Mouse (Mus musculus): ENCODE results near the gene Sema5a. TPM values are rescaled to one million over a fixed set of nuclear protein-coding genes. Genes with fewer than 3 reads are reported as not detected.

Sema5a gene
- polyA plus RNA-seq, 1 experiment: 0.60 TPM

- no peak for TF ChIP-seq CTCF (IDR thresholded peaks at IDR 0.05; ENCODE audit: control insufficient read depth, insufficient read depth, low read length)
- no peak for TF ChIP-seq POLR2A (IDR thresholded peaks at IDR 0.05; ENCODE audit: borderline replicate concordance, control insufficient read depth, low read depth, low read length)
- Histone ChIP-seq H3K4me1 (ENCODE audit: control insufficient read depth, insufficient read depth, low read length) (no peaks in the 10 kb centered on the region), H3K4me3 (replicated peaks; ENCODE audit: control insufficient read depth, low read depth, low read length) (no peak overlapping the region), H3K27ac (ENCODE audit: control insufficient read depth, insufficient read depth, low read depth, low read length, poor library complexity) (no peak overlapping the region)
- WGBS: 67% methylated on average over 5 of the region's 5 CpGs
Measured at GRCm38 (mm10) chr15:32259362-32260096, 14.9 kb downstream of the Sema5a start.

GRCm38 (mm10) chr15:32260942-32261341 lies 16.3 kb downstream of the Sema5a start:
- WGBS: 73% methylated on average over 5 of the region's 5 CpGs
- Histone ChIP-seq H3K27ac (ENCODE audit: control insufficient read depth, insufficient read depth, low read depth, low read length, poor library complexity) (no peak overlapping the region), H3K4me3 (replicated peaks; ENCODE audit: control insufficient read depth, low read depth, low read length) (no peak overlapping the region), H3K4me1 (ENCODE audit: control insufficient read depth, insufficient read depth, low read length) (no peaks in the 10 kb centered on the region)
- TF ChIP-seq POLR2A (IDR thresholded peaks at IDR 0.05; ENCODE audit: borderline replicate concordance, control insufficient read depth, low read depth, low read length): no peak
- no peak for TF ChIP-seq CTCF (IDR thresholded peaks at IDR 0.05; ENCODE audit: control insufficient read depth, insufficient read depth, low read length)

GRCm38 (mm10) chr15:32263651-32264050 lies 19.0 kb downstream of the Sema5a start:
- WGBS: 75% methylated on average over 3 of the region's 3 CpGs
- Histone ChIP-seq H3K4me1 (ENCODE audit: control insufficient read depth, insufficient read depth, low read length) (no peaks in the 10 kb centered on the region), H3K27ac (ENCODE audit: control insufficient read depth, insufficient read depth, low read depth, low read length, poor library complexity) (no peak overlapping the region), H3K4me3 (replicated peaks; ENCODE audit: control insufficient read depth, low read depth, low read length) (no peak overlapping the region)
- no peak for TF ChIP-seq CTCF (IDR thresholded peaks at IDR 0.05; ENCODE audit: control insufficient read depth, insufficient read depth, low read length)
- TF ChIP-seq POLR2A (IDR thresholded peaks at IDR 0.05; ENCODE audit: borderline replicate concordance, control insufficient read depth, low read depth, low read length): no peak

GRCm38 (mm10) chr15:32264822-32265377 lies 20.3 kb downstream of the Sema5a start:
- 76% methylated on average over 7 of the region's 7 CpGs for WGBS
- TF ChIP-seq CTCF (IDR thresholded peaks at IDR 0.05; ENCODE audit: control insufficient read depth, insufficient read depth, low read length) (no peak), POLR2A (IDR thresholded peaks at IDR 0.05; ENCODE audit: borderline replicate concordance, control insufficient read depth, low read depth, low read length) (no peak)
- Histone ChIP-seq H3K27ac (ENCODE audit: control insufficient read depth, insufficient read depth, low read depth, low read length, poor library complexity) (no peak overlapping the region), H3K4me3 (replicated peaks; ENCODE audit: control insufficient read depth, low read depth, low read length) (no peak overlapping the region), H3K4me1 (ENCODE audit: control insufficient read depth, insufficient read depth, low read length) (no peaks in the 10 kb centered on the region)

GRCm38 (mm10) chr15:32265378-32265934 lies 20.8 kb downstream of the Sema5a start:
- WGBS: 67% methylated on average over 9 of the region's 9 CpGs
- Histone ChIP-seq H3K4me3 (replicated peaks; ENCODE audit: control insufficient read depth, low read depth, low read length) (no peak overlapping the region), H3K27ac (ENCODE audit: control insufficient read depth, insufficient read depth, low read depth, low read length, poor library complexity) (no peak overlapping the region), H3K4me1 (ENCODE audit: control insufficient read depth, insufficient read depth, low read length) (no peaks in the 10 kb centered on the region)
- TF ChIP-seq CTCF (IDR thresholded peaks at IDR 0.05; ENCODE audit: control insufficient read depth, insufficient read depth, low read length): no peak
- TF ChIP-seq POLR2A (IDR thresholded peaks at IDR 0.05; ENCODE audit: borderline replicate concordance, control insufficient read depth, low read depth, low read length): no peak

- TF ChIP-seq POLR2A (IDR thresholded peaks at IDR 0.05; ENCODE audit: borderline replicate concordance, control insufficient read depth, low read depth, low read length) (no peak), CTCF (IDR thresholded peaks at IDR 0.05; ENCODE audit: control insufficient read depth, insufficient read depth, low read length) (no peak)
- Histone ChIP-seq H3K27ac (ENCODE audit: control insufficient read depth, insufficient read depth, low read depth, low read length, poor library complexity) (no peak overlapping the region), H3K4me1 (ENCODE audit: control insufficient read depth, insufficient read depth, low read length) (no peaks in the 10 kb centered on the region), H3K4me3 (replicated peaks; ENCODE audit: control insufficient read depth, low read depth, low read length) (no peak overlapping the region)
- 69% methylated on average over 15 of the region's 15 CpGs for WGBS
Measured at GRCm38 (mm10) chr15:32266122-32266820, 21.7 kb downstream of the Sema5a start.

- H3K27ac ChIP-seq (ENCODE audit: control insufficient read depth, insufficient read depth, low read depth, low read length, poor library complexity): no peak overlapping the region
- H3K4me3 ChIP-seq (replicated peaks; ENCODE audit: control insufficient read depth, low read depth, low read length): no peak overlapping the region
- H3K4me1 ChIP-seq (ENCODE audit: control insufficient read depth, insufficient read depth, low read length): no peaks in the 10 kb centered on the region
- TF ChIP-seq CTCF (IDR thresholded peaks at IDR 0.05; ENCODE audit: control insufficient read depth, insufficient read depth, low read length) (no peak), POLR2A (IDR thresholded peaks at IDR 0.05; ENCODE audit: borderline replicate concordance, control insufficient read depth, low read depth, low read length) (no peak)
- 48% methylated on average over 2 of the region's 2 CpGs for WGBS
Measured at GRCm38 (mm10) chr15:32270106-32270505, 25.5 kb downstream of the Sema5a start.

GRCm38 (mm10) chr15:32273925-32274324 lies 29.3 kb downstream of the Sema5a start:
- TF ChIP-seq CTCF (IDR thresholded peaks at IDR 0.05; ENCODE audit: control insufficient read depth, insufficient read depth, low read length): no peak
- TF ChIP-seq POLR2A (IDR thresholded peaks at IDR 0.05; ENCODE audit: borderline replicate concordance, control insufficient read depth, low read depth, low read length): no peak
- Histone ChIP-seq H3K27ac (ENCODE audit: control insufficient read depth, insufficient read depth, low read depth, low read length, poor library complexity) (no peak overlapping the region), H3K4me1 (ENCODE audit: control insufficient read depth, insufficient read depth, low read length) (no peaks in the 10 kb centered on the region), H3K4me3 (replicated peaks; ENCODE audit: control insufficient read depth, low read depth, low read length) (no peak overlapping the region)
- WGBS: 73% methylated on average over 6 of the region's 6 CpGs
